Mouse (Mus musculus) G1E (cell line): Measurements from ENCODE around the gene Syce3.

Source experiments
- CTCF ChIP-seq: IDR thresholded peaks from 2 replicates; pipeline ENCODE4 v1.5.1; 2012; ENCODE audit warnings: low read depth, low read length, inconsistent platforms, mixed read lengths
- GATA1 ChIP-seq: IDR thresholded peaks from 2 replicates; pipeline ENCODE4 v1.6.1; 2012; ENCODE audit warnings: borderline replicate concordance, low read length, inconsistent platforms, mixed read lengths
- GATA2 ChIP-seq: IDR thresholded peaks from 2 replicates; pipeline ENCODE4 v1.6.1; 2012; ENCODE audit warnings: low read depth, low read length, inconsistent platforms, borderline replicate concordance
- POLR2AphosphoS5 ChIP-seq: IDR thresholded peaks from 2 replicates; pipeline ENCODE4 v1.6.1; 2012; ENCODE audit warnings: low read depth, low read length, inconsistent platforms; ENCODE audit not compliant: insufficient replicate concordance
- TAL1 ChIP-seq: conservative IDR thresholded peaks from 2 replicates; pipeline ENCODE4 v1.6.1; 2012; ENCODE audit warnings: low read depth, low read length, inconsistent platforms, mixed read lengths

DNA sequence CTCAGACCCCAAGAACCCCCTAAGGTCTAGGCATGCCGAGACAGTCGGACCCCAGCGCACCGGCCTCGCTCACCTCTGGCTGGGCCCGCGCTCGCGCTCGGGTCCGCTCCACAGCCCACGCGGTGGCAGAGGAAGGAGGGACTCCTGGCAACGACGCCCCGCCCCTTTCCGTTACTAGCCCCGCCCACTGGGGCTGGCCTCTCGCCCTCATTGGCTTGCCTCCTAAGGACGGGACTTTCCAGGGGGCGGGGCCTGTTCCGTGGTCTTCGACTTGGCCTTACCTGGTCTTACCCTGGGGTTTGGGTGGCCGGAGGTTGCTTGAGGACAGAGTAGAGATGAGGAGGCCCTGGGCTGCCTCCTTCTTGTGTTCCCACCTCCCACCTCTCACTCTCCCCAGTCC is at the start of gene Syce3:
- TF ChIP-seq CTCF (no peak), GATA1 (no peak), TAL1 (no peak), POLR2AphosphoS5 (no peak), GATA2 (no peak)
